Mouse (Mus musculus) urinary bladder, adult 2 months (tissue): ENCODE results near the gene Garnl3. TPM values are rescaled to one million over a fixed set of nuclear protein-coding genes. Genes with fewer than 3 reads are reported as not detected.

ENCODE experiments used
- DNase-seq: peaks from one replicate; pipeline ENCODE4 v3.0.0; 2022; ENCODE audit warnings: low spot score
- polyA plus RNA-seq: library from polyadenylated mRNA; depleted of rRNA; stranded (reverse); fragments of >200 nt; gene quantifications from 2 replicates; pipeline ENCODE4 v1.2.3, GENCODE M21; 2012

Garnl3 gene
- polyA plus RNA-seq, 1 experiment: 3.7 TPM

GRCm38 (mm10) chr2:33089356-33090032 is 42.0 kb downstream of the Garnl3 start:
- no peak for DNase-seq

GRCm38 (mm10) chr2:33086671-33087363 is 44.6 kb downstream of the Garnl3 start:
- DNase-seq: no peak

- DNase-seq: no peak
These were observed 45.3 kb downstream of the Garnl3 start for GRCm38 (mm10) chr2:33086016-33086596.

- DNase-seq: no peak
These were observed 47.2 kb downstream of the Garnl3 start for GRCm38 (mm10) chr2:33084221-33084620.

GRCm38 (mm10) chr2:33080166-33080565 is 51.3 kb downstream of the Garnl3 start:
- DNase-seq: no peak

GRCm38 (mm10) chr2:33077252-33077651 is 54.2 kb downstream of the Garnl3 start:
- DNase-seq: no peak

- no peak for DNase-seq
These were observed 56.5 kb downstream of the Garnl3 start for GRCm38 (mm10) chr2:33074931-33075330.

- DNase-seq: no peak
These were observed 57.3 kb downstream of the Garnl3 start for GRCm38 (mm10) chr2:33074188-33074587.

- no peak for DNase-seq
These were observed 59.1 kb downstream of the Garnl3 start for GRCm38 (mm10) chr2:33072333-33072732.

- no peak for DNase-seq
These were observed 65.8 kb downstream of the Garnl3 start for GRCm38 (mm10) chr2:33065610-33066009.

- no peak for DNase-seq
These were observed 68.7 kb downstream of the Garnl3 start for GRCm38 (mm10) chr2:33062744-33063143.

- DNase-seq: no peak
These were observed 72.5 kb downstream of the Garnl3 start for GRCm38 (mm10) chr2:33058926-33059325.

- DNase-seq: no peak
These were observed 73.9 kb downstream of the Garnl3 start for GRCm38 (mm10) chr2:33057514-33057913.

- no peak for DNase-seq
These were observed 77.5 kb downstream of the Garnl3 start for GRCm38 (mm10) chr2:33053966-33054365.

- DNase-seq: no peak
These were observed 84.1 kb downstream of the Garnl3 start for GRCm38 (mm10) chr2:33047360-33047759.

GRCm38 (mm10) chr2:33046919-33047318 is 84.5 kb downstream of the Garnl3 start:
- no peak for DNase-seq

GRCm38 (mm10) chr2:33045899-33046298 is 85.6 kb downstream of the Garnl3 start:
- no peak for DNase-seq

- DNase-seq: no peak
These were observed 88.7 kb downstream of the Garnl3 start for GRCm38 (mm10) chr2:33042781-33043180.

GRCm38 (mm10) chr2:33041571-33041970 is 89.9 kb downstream of the Garnl3 start:
- no peak for DNase-seq

GRCm38 (mm10) chr2:33037429-33037828 is 94.0 kb downstream of the Garnl3 start:
- no peak for DNase-seq

GRCm38 (mm10) chr2:33035297-33035696 is 96.2 kb downstream of the Garnl3 start:
- no peak for DNase-seq

- DNase-seq: no peak
These were observed 98.2 kb downstream of the Garnl3 start for GRCm38 (mm10) chr2:33033281-33033680.
